Mouse (Mus musculus) CH12.LX (cell line): ENCODE data around the gene Ube2h. TPM values are rescaled to one million over a fixed set of nuclear protein-coding genes. Genes with fewer than 3 reads are reported as not detected.

Experiments used
- DNase-seq: peaks from one replicate; pipeline ENCODE4 v3.0.0-alpha.2; 2013; ENCODE audit errors: extremely low read depth
- H3K27ac ChIP-seq: 2 replicates; pipeline ENCODE4 v1.5.1; 2012; ENCODE audit warnings: low read depth, mild to moderate bottlenecking, control low read depth, moderate library complexity; ENCODE audit not compliant: insufficient read depth
- H3K27me3 ChIP-seq: replicated peaks from 2 replicates; pipeline ENCODE3; 2012; ENCODE audit warnings: inconsistent platforms
- H3K36me3 ChIP-seq, 2 experiments: replicated peaks in 1 of 2; 2 replicates each; pipeline versions ENCODE3 to v1.6.1; 2012; ENCODE audit warnings: inconsistent platforms in 1 of 2, low read length in 1 of 2, mild to moderate bottlenecking in 1 of 2, mixed read lengths in 1 of 2, moderate library complexity in 1 of 2; ENCODE audit not compliant: control insufficient read depth in 1 of 2, insufficient read depth in 1 of 2
- H3K4me1 ChIP-seq, 2 experiments: 2 replicates each; pipeline ENCODE4 v1.6.1; 2012; ENCODE audit warnings: inconsistent platforms in 1 of 2, moderate library complexity in 1 of 2; ENCODE audit not compliant: insufficient read depth in 2 of 2, control insufficient read depth in 1 of 2
- H3K4me2 ChIP-seq: 2 replicates; pipeline ENCODE4 v1.6.1; 2012; ENCODE audit warnings: low read depth, mild to moderate bottlenecking, control low read depth; ENCODE audit not compliant: poor library complexity, insufficient read depth, severe bottlenecking
- H3K4me3 ChIP-seq, 3 experiments: fragments of 150-350 bp in 1 of 3; sonication (generic) in 1 of 3; replicated peaks in 1 of 3; 2 replicates each; pipeline versions ENCODE3 to v1.5.1; 2011 to 2012; ENCODE audit warnings: low read depth in 2 of 3, low read length in 2 of 3, mild to moderate bottlenecking in 2 of 3, moderate library complexity in 2 of 3, control low read depth in 1 of 3, improper control_type of control experiment in 1 of 3, inconsistent platforms in 1 of 3, mixed read lengths in 1 of 3; ENCODE audit not compliant: poor library complexity in 1 of 3
- H3K79me2 ChIP-seq: replicated peaks from 2 replicates; pipeline ENCODE4 v1.6.1; 2012; ENCODE audit warnings: mild to moderate bottlenecking, moderate library complexity; ENCODE audit not compliant: control insufficient read depth, poor library complexity, insufficient read depth, severe bottlenecking; ENCODE audit errors: extremely low read depth
- H3K9ac ChIP-seq: 2 replicates; pipeline ENCODE4 v1.6.1; 2012; ENCODE audit warnings: low read depth, mild to moderate bottlenecking, control low read depth, moderate library complexity; ENCODE audit not compliant: insufficient read depth
- H3K9me3 ChIP-seq: replicated peaks from 2 replicates; pipeline ENCODE3; 2012; ENCODE audit warnings: low read length, inconsistent platforms, mixed read lengths
- CHD1 ChIP-seq: IDR thresholded peaks from 2 replicates; pipeline ENCODE4 v1.6.1; 2012; ENCODE audit warnings: low read depth, low read length, improper control_type of control experiment, inconsistent platforms
- CHD2 ChIP-seq: IDR thresholded peaks from 2 replicates; pipeline ENCODE4 v1.6.1; 2011; ENCODE audit warnings: low read length, improper control_type of control experiment
- CTCF ChIP-seq, 2 experiments: IDR thresholded peaks in 1 of 2; conservative IDR thresholded peaks in 1 of 2; 2 replicates each; pipeline ENCODE4 v1.5.1; 2011 to 2012; ENCODE audit warnings: low read depth in 2 of 2, low read length in 2 of 2, improper control_type of control experiment in 1 of 2, inconsistent platforms in 1 of 2, mild to moderate bottlenecking in 1 of 2, moderate library complexity in 1 of 2
- E2F4 ChIP-seq: IDR thresholded peaks from 2 replicates; pipeline ENCODE4 v1.6.1; 2011; ENCODE audit warnings: low read depth, low read length, improper control_type of control experiment; ENCODE audit not compliant: insufficient replicate concordance
- ELF1 ChIP-seq: IDR thresholded peaks from 2 replicates; pipeline ENCODE4 v1.6.1; 2014; ENCODE audit warnings: low read depth, mild to moderate bottlenecking, inconsistent platforms, low read length, improper control_type of control experiment
- GABPA ChIP-seq: IDR thresholded peaks from 2 replicates; pipeline ENCODE4 v1.6.1; 2012; ENCODE audit warnings: low read depth, low read length, improper control_type of control experiment, inconsistent platforms; ENCODE audit not compliant: insufficient replicate concordance
- HCFC1 ChIP-seq: IDR thresholded peaks from 2 replicates; pipeline ENCODE4 v1.6.1; 2012; ENCODE audit warnings: low read depth, mild to moderate bottlenecking, inconsistent platforms, low read length, improper control_type of control experiment
- JUN ChIP-seq: IDR thresholded peaks from 2 replicates; pipeline ENCODE4 v1.6.1; 2011; ENCODE audit warnings: low read depth, mild to moderate bottlenecking, low read length, improper control_type of control experiment, moderate library complexity; ENCODE audit not compliant: insufficient read depth
- JUND ChIP-seq: conservative IDR thresholded peaks from 2 replicates; pipeline ENCODE4 v1.6.1; 2011; ENCODE audit warnings: low read depth, low read length, improper control_type of control experiment
- KAT2A ChIP-seq: IDR thresholded peaks from 2 replicates; pipeline ENCODE4 v1.6.1; 2012; ENCODE audit warnings: low read length, improper control_type of control experiment, inconsistent platforms; ENCODE audit not compliant: insufficient replicate concordance
- MAFK ChIP-seq: IDR thresholded peaks from 2 replicates; pipeline ENCODE4 v1.6.1; 2011; ENCODE audit warnings: low read length, improper control_type of control experiment; ENCODE audit not compliant: insufficient replicate concordance
- MAX ChIP-seq: IDR thresholded peaks from 2 replicates; pipeline ENCODE4 v1.6.1; 2011; ENCODE audit warnings: low read length, improper control_type of control experiment
- MAZ ChIP-seq: IDR thresholded peaks from 2 replicates; pipeline ENCODE4 v1.6.1; 2012; ENCODE audit warnings: low read depth, mild to moderate bottlenecking, inconsistent platforms, low read length, improper control_type of control experiment, moderate library complexity
- MXI1 ChIP-seq: IDR thresholded peaks from 2 replicates; pipeline ENCODE4 v1.6.1; 2011; ENCODE audit warnings: mild to moderate bottlenecking, low read depth, low read length, improper control_type of control experiment
- NELFE ChIP-seq: IDR thresholded peaks from 2 replicates; pipeline ENCODE4 v1.6.1; 2011; ENCODE audit warnings: low read depth, low read length, improper control_type of control experiment
- PAX5 ChIP-seq: IDR thresholded peaks from 2 replicates; pipeline ENCODE4 v1.6.1; 2012; ENCODE audit warnings: low read length, inconsistent platforms, mixed read lengths
- POLR2A ChIP-seq: IDR thresholded peaks from 2 replicates; pipeline ENCODE4 v1.6.1; 2011; ENCODE audit warnings: low read depth, mild to moderate bottlenecking, improper control_type of control experiment, low read length
- POLR2AphosphoS2 ChIP-seq: IDR thresholded peaks from 2 replicates; pipeline ENCODE4 v1.6.1; 2011; ENCODE audit warnings: low read depth, low read length, improper control_type of control experiment
- RAD21 ChIP-seq: IDR thresholded peaks from 2 replicates; pipeline ENCODE4 v1.6.1; 2011; ENCODE audit warnings: low read depth, mild to moderate bottlenecking, low read length, improper control_type of control experiment, moderate library complexity
- RCOR1 ChIP-seq: conservative IDR thresholded peaks from 2 replicates; pipeline ENCODE4 v1.6.1; 2012; ENCODE audit warnings: low read depth, mild to moderate bottlenecking, inconsistent platforms, low read length, improper control_type of control experiment
- SIN3A ChIP-seq: IDR thresholded peaks from 2 replicates; pipeline ENCODE4 v1.6.1; 2012; ENCODE audit warnings: low read length, improper control_type of control experiment, inconsistent platforms
- SMC3 ChIP-seq: IDR thresholded peaks from 2 replicates; pipeline ENCODE4 v1.6.1; 2011; ENCODE audit warnings: low read depth, low read length, improper control_type of control experiment
- UBTF ChIP-seq: IDR thresholded peaks from 2 replicates; pipeline ENCODE4 v1.6.1; 2012; ENCODE audit warnings: low read depth, mild to moderate bottlenecking, inconsistent platforms, low read length, improper control_type of control experiment, moderate library complexity
- USF1 ChIP-seq: IDR thresholded peaks from 2 replicates; pipeline ENCODE4 v1.6.1; 2014; ENCODE audit warnings: low read depth, mild to moderate bottlenecking, inconsistent platforms, low read length, improper control_type of control experiment
- USF2 ChIP-seq: conservative IDR thresholded peaks from 2 replicates; pipeline ENCODE4 v1.6.1; 2011; ENCODE audit warnings: low read depth, low read length, improper control_type of control experiment
- ZC3H11A ChIP-seq: IDR thresholded peaks from 2 replicates; pipeline ENCODE4 v1.6.1; 2012; ENCODE audit warnings: low read depth, mild to moderate bottlenecking, inconsistent platforms, low read length, improper control_type of control experiment
- ZKSCAN1 ChIP-seq: IDR thresholded peaks from 2 replicates; pipeline ENCODE4 v1.6.1; 2012; ENCODE audit warnings: low read depth, inconsistent platforms, low read length, improper control_type of control experiment, borderline replicate concordance
- ZMIZ1 ChIP-seq: IDR thresholded peaks from 2 replicates; pipeline ENCODE4 v1.6.1; 2012; ENCODE audit warnings: low read depth, mild to moderate bottlenecking, inconsistent platforms, low read length, improper control_type of control experiment
- dilution Hi-C: fragments of 300-500 bp; cut with MboI; formaldehyde crosslinking; loops from 2 replicates; pipeline ENCODE4 v1.14.3; 2020; ENCODE audit warnings: low sequenced_read_pairs; ENCODE audit not compliant: extremely low pct_unique_long_range_greater_than_20kb, extremely low pct_ligation_motif_present
- in situ Hi-C: fragments of 300-500 bp; cut with MboI; formaldehyde crosslinking; loops from 3 replicates; pipeline ENCODE4 v1.14.3; 2019; ENCODE audit warnings: low sequenced_read_pairs, low pct_ligation_motif_present, low pct_unique_long_range_greater_than_20kb, mixed read lengths
- polyA plus RNA-seq: library from polyadenylated mRNA; unstranded; fragments of >175 nt; gene quantifications from 2 replicates; pipeline ENCODE4 v1.2.1, GENCODE M21; 2012; ENCODE audit warnings: low read depth; ENCODE audit not compliant: insufficient read length
- total RNA-seq, 2 experiments: library from RNA; depleted of rRNA; stranded (reverse); fragments of 300-350 nt in 1 of 2; fragments of >200 nt in 1 of 2; gene quantifications; 2 replicates each; pipeline ENCODE4 v1.2.3; 2012 to 2014

The Ube2h gene
- total and polyA plus RNA-seq, 3 experiments = 6.1 to 13.4 (median 13.4) TPM

DNA sequence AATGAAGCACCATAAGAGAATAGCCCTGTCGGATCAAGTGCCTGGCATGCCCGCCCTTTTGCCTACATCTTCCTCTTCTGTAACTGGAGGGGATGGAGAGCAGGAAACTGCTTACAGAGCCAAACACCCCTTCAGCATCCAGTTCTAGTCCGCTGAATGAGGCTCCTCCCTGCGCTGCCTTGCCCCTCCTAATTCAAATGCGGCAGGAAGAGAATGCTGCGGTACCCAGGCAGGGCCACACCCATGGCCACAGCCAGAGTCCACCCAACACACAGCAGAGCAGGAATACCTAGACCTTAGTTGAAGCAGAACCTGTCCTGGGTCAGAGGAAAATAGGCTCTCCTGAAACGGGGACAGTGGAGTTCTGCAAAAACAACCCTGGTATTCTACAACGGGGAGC lies 133.1 kb downstream of the Ube2h start:
- no peaks in the 10 kb centered on the region for H3K9me3 ChIP-seq
- no peak for TF ChIP-seq ELF1
- TF ChIP-seq JUND = no peak
- TF ChIP-seq CTCF (conservative IDR thresholded peaks at IDR 0.05 in 1 of 2, IDR thresholded peaks at IDR 0.05 in 1 of 2; ENCODE audit: low read depth in 2 of 2, low read length in 2 of 2) = no peak
- no peak for TF ChIP-seq UBTF
- TF ChIP-seq SIN3A = no peak
- TF ChIP-seq ZKSCAN1 = no peak
- no peak for TF ChIP-seq KAT2A
- no peak for TF ChIP-seq E2F4
- TF ChIP-seq CHD2 = no peak
- no peak for TF ChIP-seq RAD21
- TF ChIP-seq USF1 = no peak
- TF ChIP-seq SMC3 = no peak
- no peak for TF ChIP-seq USF2
- TF ChIP-seq CHD1 = no peak
- no peak for TF ChIP-seq HCFC1
- TF ChIP-seq MAFK = no peak
- no peak for TF ChIP-seq RCOR1
- TF ChIP-seq NELFE = no peak
- no peak for TF ChIP-seq MAX
- TF ChIP-seq, all 38 proteins: peak for 0
- no peak for DNase-seq
- peaks cover 4 to 42% of the 10 kb centered on the region in 2 experiments for H3K36me3 ChIP-seq
- H3K79me2 ChIP-seq = no peaks in the 10 kb centered on the region
- peaks cover 11% of the 10 kb centered on the region for H3K27me3 ChIP-seq
- no peak overlapping the region for H3K4me3 ChIP-seq
- H3K4me1 ChIP-seq = peaks cover 40 to 79% of the 10 kb centered on the region in 2 experiments
- in situ Hi-C loops = no loop called here
- H3K27ac ChIP-seq = no peak overlapping the region
- dilution Hi-C loops = no loop called here
- H3K9ac ChIP-seq = no peak overlapping the region
- H3K4me2 ChIP-seq = no peak overlapping the region

DNA sequence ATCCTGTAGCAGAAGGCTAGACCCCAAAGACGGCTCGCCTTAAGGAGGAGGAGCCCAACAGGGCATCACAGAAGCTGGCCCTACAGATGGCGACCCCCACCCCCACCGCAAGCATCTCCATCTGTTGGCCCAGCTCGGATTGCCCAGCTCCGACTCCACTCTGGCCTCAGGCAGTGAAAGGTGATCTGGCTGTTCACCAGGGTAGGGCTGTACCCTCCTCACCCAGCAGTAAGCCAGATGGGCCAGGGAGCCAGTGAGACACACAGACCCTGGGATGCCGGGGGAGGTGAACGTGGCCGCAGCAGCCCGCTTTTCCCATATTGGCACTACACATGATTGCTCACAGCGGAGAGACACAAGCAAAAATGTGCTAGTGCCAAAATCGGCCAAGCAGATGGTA lies 135.2 kb downstream of the Ube2h start:
- no peaks in the 10 kb centered on the region for H3K9me3 ChIP-seq
- no peaks in the 10 kb centered on the region for H3K79me2 ChIP-seq
- dilution Hi-C loops (no loop called here), in situ Hi-C loops (no loop called here)
- no peak overlapping the region for H3K4me3 ChIP-seq
- no peak for DNase-seq
- peaks cover 38 to 80% of the 10 kb centered on the region in 2 experiments for H3K4me1 ChIP-seq
- peaks cover 7 to 55% of the 10 kb centered on the region in 2 experiments for H3K36me3 ChIP-seq
- no peak overlapping the region for H3K4me2 ChIP-seq
- no peak overlapping the region for H3K9ac ChIP-seq
- no peaks in the 10 kb centered on the region for H3K27me3 ChIP-seq
- TF ChIP-seq POLR2AphosphoS2 (no peak), RAD21 (no peak), MAZ (no peak), ZC3H11A (no peak), USF2 (no peak), JUND (no peak), PAX5 (no peak), JUN (no peak), SMC3 (no peak), MAFK (no peak), HCFC1 (no peak), SIN3A (no peak), POLR2A (no peak), CHD2 (no peak), GABPA (no peak), RCOR1 (no peak), MXI1 (no peak), ZMIZ1 (no peak), MAX (no peak), ELF1 (no peak)
- H3K27ac ChIP-seq = no peak overlapping the region
